Mouse (Mus musculus) common myeloid progenitor, adult 5-6 weeks (primary cell): ENCODE data around the gene Rnf167. TPM values are rescaled to one million over a fixed set of nuclear protein-coding genes. Genes with fewer than 3 reads are reported as not detected.

Experiments used
- ATAC-seq: replicated peaks from 2 replicates; pipeline ENCODE4 v1.8.0; 2016; ENCODE audit warnings: low read depth, mild to moderate bottlenecking, moderate TSS enrichment, inconsistent platforms; ENCODE audit not compliant: poor library complexity, severe bottlenecking
- total RNA-seq: library from RNA; stranded (forward); fragments of 200-1000, 187-1606 nt; gene quantifications from 2 replicates; pipeline ENCODE4 v1.2.3, GENCODE M21; 2017

Gene Rnf167
- total RNA-seq, 1 experiment from 2014 or later = 65.8 TPM

GRCm38 (mm10) chr11:70669582-70670345 is 22.7 kb downstream of the Rnf167 start:
- ATAC-seq = peak; percentile 45

- no peak for ATAC-seq
Measured at GRCm38 (mm10) chr11:70670483-70670882, 23.4 kb downstream of the Rnf167 start.

DNA sequence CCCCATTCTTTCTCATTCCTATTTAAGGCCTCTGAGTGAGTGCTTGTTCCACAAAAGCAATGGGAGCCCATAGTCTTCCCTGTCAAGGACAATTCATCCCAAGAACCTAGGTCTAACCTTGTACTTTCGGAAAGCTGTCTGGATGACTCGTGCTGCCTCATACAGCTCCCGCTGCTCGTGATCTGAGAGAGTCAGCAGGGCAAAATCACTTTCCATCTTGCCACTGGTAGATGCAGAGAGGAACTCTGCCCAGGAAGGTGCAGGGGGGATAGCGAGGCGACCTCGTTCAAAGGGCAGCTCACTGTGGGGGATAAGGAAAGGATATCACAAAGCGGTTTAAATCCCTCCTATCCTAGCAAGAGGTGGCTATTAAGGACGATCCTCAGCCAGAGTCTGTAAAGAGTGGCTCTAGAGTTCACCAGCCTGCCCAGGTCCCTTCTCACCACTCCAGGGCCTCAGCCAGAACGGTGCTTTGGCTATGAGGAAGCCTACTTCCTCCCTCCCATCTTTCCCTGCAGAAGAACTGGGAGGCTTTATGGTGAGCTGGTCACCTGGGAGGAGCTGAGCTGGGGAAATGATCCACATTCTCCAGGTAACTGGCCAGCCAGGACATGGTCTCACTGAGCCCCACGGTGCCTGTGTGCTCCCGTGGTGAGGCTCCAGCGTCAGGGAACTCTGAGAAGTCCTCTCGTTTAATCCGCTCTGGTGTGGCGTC is 24.5 kb downstream of the Rnf167 start:
- no peak for ATAC-seq

DNA sequence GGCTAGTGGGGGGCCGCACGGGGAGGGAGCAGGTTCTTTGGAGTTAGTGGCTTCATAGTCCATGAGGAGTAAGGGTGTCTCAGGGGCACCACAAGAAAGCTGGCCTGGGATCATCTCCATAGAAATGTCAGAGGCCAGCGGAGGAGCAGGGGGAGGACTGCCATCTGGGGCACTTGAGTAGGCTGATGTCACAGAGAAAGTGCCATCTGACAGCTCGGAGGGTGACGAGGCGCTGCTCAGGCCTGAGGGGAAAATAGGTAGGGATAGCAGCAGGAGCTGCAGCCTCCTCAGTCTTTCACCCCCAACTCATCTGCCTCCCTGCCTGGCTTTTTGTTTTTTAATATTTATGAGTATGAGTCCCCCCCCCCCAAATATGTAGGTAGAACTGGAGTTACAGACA is 27.0 kb downstream of the Rnf167 start:
- ATAC-seq = no peak

GRCm38 (mm10) chr11:70674501-70674900 is 27.5 kb downstream of the Rnf167 start:
- peak; percentile 45; the same call in 1 of the 2 replicates for ATAC-seq

GRCm38 (mm10) chr11:70678092-70678491 is 31.1 kb downstream of the Rnf167 start:
- ATAC-seq = no peak

DNA sequence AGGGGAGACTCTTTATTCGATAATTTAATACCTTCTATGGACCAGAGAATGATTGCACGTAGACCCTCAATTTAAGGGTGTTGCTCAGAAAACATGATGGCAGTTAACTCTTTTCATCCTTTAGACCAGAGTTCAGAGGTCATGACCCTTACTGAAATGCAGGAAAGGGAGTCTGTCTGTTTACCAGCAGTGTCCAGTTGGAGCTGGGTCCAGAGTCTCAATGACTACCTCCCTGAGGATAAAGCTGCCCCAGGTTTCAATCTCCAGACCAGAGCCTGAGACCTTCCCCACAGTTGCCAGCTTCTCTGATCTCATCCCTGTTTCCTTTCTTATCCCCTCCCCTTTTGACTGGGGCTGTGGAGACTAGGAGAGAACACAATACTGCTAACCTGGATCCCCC is 31.5 kb downstream of the Rnf167 start:
- ATAC-seq = no peak

- no peak for ATAC-seq
Measured at GRCm38 (mm10) chr11:70679361-70679760, 32.3 kb downstream of the Rnf167 start.

GRCm38 (mm10) chr11:70679894-70680293 is 32.9 kb downstream of the Rnf167 start:
- ATAC-seq = peak; percentile 89

DNA sequence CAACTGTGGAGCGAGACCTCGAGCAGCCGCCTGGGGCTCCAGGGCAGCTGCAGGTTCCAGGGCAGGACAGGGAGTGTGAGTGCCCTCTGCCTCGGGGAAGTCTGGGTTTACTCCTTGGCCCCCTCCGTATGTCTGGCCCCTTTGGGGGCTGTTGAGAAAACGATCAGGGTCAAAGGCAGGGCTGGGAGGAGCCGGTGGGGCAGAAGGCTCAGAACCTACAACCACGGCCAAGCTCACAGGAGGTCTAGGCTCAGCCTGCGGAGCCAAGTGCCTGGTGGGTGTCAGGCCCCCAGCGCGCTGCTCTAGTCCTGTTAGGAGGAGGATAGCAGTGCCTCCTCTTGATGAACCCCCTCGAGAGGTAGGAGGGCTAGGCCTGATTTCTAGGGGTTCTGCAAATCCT is 34.1 kb downstream of the Rnf167 start:
- ATAC-seq = no peak

GRCm38 (mm10) chr11:70681897-70682581 is 35.0 kb downstream of the Rnf167 start:
- ATAC-seq = no peak

- no peak for ATAC-seq
Measured at GRCm38 (mm10) chr11:70683640-70684039, 36.6 kb downstream of the Rnf167 start.

GRCm38 (mm10) chr11:70686901-70687566 is 40.0 kb downstream of the Rnf167 start:
- peak; percentile 45 for ATAC-seq

DNA sequence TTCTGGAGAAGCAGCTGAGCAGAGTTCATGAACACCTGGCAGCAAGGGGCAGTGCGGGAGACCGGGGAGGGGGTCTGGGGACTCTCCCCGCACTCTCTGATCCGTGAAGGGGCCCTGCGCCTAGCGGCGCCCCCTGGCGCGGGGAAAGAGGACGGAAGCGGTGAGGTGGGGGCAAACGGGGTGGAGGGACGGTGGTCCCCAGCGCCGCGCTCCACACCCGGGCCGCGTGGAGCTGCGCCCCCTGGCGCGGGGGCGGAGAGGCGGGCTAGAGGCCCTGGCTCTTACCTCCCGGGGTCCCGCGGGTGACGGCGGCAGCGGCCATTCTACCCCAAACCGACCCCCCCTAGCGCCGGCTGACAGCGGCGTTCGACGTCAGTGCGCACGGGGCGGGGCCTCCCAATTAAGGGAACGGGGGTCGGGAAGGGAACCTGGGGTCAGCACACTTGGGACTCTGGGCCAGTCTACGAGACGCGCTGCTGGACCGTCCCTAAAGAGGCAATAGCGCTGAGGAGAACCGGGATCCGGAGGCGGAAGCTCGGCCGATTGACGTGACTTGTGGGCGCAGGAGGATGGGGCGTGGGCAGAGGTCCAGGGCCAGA is 40.7 kb downstream of the Rnf167 start, which contains the start of gene Camta2:
Camta2 (minus strand) TSS at position 505 of the 599 bp plus-strand sequence.
- ATAC-seq = peak; percentile 85

GRCm38 (mm10) chr11:70688372-70688771 is 41.3 kb downstream of the Rnf167 start:
- no peak for ATAC-seq

DNA sequence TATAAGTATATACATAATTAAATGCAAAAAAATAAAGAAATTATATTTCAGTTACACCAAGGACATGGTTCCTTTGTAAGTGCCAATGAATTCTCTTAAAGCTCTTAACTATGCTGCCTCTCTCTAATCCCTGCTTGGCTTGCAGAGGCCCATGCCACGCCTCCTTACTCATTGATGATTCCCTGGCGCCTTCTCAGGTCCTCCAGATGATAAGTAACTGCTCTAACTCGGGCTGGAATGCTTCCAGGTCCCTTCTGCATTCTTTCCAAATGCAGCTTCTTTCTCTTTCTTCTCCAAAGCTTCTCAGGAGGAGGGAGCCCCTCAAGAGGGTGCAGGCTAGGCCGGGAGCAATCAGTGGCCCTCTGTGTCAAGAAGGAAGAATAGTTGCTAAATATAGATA is 42.5 kb downstream of the Rnf167 start:
- ATAC-seq = no peak

GRCm38 (mm10) chr11:70693504-70693903 is 46.5 kb downstream of the Rnf167 start:
- no peak for ATAC-seq

GRCm38 (mm10) chr11:70697376-70697775 is 50.3 kb downstream of the Rnf167 start:
- ATAC-seq = no peak

GRCm38 (mm10) chr11:70699051-70699450 is 52.0 kb downstream of the Rnf167 start:
- no peak for ATAC-seq
